Mouse (Mus musculus): ENCODE measurements around the gene Gpr146. TPM values are rescaled to one million over a fixed set of nuclear protein-coding genes. Genes with fewer than 3 reads are reported as not detected.

Gene Gpr146
- polyA plus RNA-seq, 1 experiment from 2014 or later: 24.1 TPM

DNA sequence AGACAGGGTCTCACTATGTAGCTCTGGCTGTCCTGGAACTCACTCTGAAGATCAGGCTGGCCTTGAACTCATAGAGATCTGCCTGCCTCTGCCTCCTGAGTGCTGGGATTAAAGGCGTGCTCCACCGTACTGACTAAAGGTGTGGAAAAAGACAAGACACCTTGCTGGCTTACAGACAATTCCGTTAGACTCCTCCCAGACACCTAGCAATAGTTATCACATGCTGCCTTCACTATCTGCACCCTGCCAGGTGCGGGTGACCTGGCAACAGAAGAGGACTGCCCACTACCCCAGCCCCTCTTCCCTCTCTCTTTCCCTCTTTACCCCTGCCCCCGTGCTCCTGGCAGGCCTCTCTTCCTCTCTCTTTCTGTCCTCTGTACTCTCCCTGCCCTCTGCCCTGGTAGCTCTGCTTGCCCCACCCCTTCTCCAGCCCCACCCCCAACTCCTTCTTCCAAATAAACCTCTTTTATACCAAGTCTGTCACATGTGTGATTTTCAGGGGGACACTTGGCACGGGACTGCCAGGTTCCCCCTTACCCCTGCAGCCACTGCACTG, 3.5 kb upstream of the Gpr146 start:
- no peaks in the 10 kb centered on the region for H3K36me3 ChIP-seq (ENCODE audit: control insufficient read depth, insufficient read depth)
- 53% methylated on average over 6 of the region's 6 CpGs for WGBS (ENCODE audit: insufficient replicate concordance)
- H3K27me3 ChIP-seq (ENCODE audit: control insufficient read depth, insufficient read depth, low read depth, low read length): no peaks in the 10 kb centered on the region
- no peak for ATAC-seq (ENCODE audit: low read depth)
- no peak overlapping the region for H3K4me3 ChIP-seq (ENCODE audit: low read depth, low read length)
- H3K4me2 ChIP-seq (ENCODE audit: low read depth, low read length): no peak overlapping the region
- H3K4me1 ChIP-seq (ENCODE audit: control insufficient read depth, low read depth, low read length): peaks cover 79% of the 10 kb centered on the region
- no peaks in the 10 kb centered on the region for H3K9me3 ChIP-seq (replicated peaks; ENCODE audit: control insufficient read depth, low read length)
- peak overlapping the region; percentile 46; the same call in 1 of the 2 replicates for H3K27ac ChIP-seq (ENCODE audit: low read length)
- H3K9ac ChIP-seq (ENCODE audit: low read depth, low read length): peak overlapping the region; percentile 24; the same call in 1 of the 2 replicates

DNA sequence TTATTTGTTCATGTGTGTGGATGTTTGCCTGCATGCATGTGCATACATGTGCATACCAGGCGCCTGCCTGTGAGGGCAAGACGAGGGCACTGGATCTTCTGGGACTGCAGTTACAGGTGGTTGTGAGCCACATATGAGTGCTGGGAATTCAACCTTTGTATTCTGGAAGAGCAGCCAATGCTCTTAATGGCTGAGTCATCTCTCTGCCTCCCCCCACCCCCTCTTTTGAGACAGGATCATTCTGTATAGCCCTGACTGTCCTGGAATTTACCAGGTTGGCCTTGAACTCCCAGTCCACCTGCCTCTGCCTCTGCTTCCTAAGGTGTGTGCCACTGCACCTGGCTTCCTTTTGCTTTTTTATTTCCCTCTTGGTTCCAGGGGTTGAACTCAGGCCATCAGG, 2.7 kb upstream of the Gpr146 start:
- 62% methylated on average over 2 of the region's 2 CpGs for WGBS (ENCODE audit: insufficient replicate concordance)
- no peaks in the 10 kb centered on the region for H3K27me3 ChIP-seq (ENCODE audit: control insufficient read depth, insufficient read depth, low read depth, low read length)
- no peaks in the 10 kb centered on the region for H3K36me3 ChIP-seq (ENCODE audit: control insufficient read depth, insufficient read depth)
- H3K9me3 ChIP-seq (replicated peaks; ENCODE audit: control insufficient read depth, low read length): no peaks in the 10 kb centered on the region
- H3K4me3 ChIP-seq (ENCODE audit: low read depth, low read length): no peak overlapping the region
- no peak overlapping the region for H3K4me2 ChIP-seq (ENCODE audit: low read depth, low read length)
- no peak for ATAC-seq (ENCODE audit: low read depth)
- H3K9ac ChIP-seq (ENCODE audit: low read depth, low read length): no peak overlapping the region
- H3K4me1 ChIP-seq (ENCODE audit: control insufficient read depth, low read depth, low read length): peaks cover 84% of the 10 kb centered on the region
- peak overlapping the region; percentile 39; the same call in 1 of the 2 replicates for H3K27ac ChIP-seq (ENCODE audit: low read length)

DNA sequence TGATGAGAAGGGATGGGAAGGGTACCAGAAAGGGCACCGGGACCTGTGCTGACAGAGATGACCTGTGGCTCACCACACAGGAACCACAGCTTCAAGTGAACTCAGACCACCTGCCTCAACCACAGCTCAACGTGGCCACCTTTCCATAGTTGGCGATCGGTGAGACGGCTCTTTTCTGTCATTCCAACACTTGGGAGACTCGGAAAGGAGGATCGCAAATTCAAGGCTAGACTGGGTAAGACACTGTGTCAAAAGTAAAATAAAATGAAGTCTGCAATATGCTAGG, 717 bp downstream of the Gpr146 start:
- no peak for ATAC-seq (ENCODE audit: low read depth)
- peaks cover 75% of the 10 kb centered on the region for H3K4me1 ChIP-seq (ENCODE audit: control insufficient read depth, low read depth, low read length)
- peak overlapping the region; percentile 100 for H3K27ac ChIP-seq (ENCODE audit: low read length)
- WGBS (ENCODE audit: insufficient replicate concordance): 60% methylated on average over 7 of the region's 7 CpGs
- H3K9me3 ChIP-seq (replicated peaks; ENCODE audit: control insufficient read depth, low read length): no peaks in the 10 kb centered on the region
- no peaks in the 10 kb centered on the region for H3K36me3 ChIP-seq (ENCODE audit: control insufficient read depth, insufficient read depth)
- H3K4me3 ChIP-seq (ENCODE audit: low read depth, low read length): no peak overlapping the region
- H3K9ac ChIP-seq (ENCODE audit: low read depth, low read length): peak overlapping the region; percentile 54
- no peaks in the 10 kb centered on the region for H3K27me3 ChIP-seq (ENCODE audit: control insufficient read depth, insufficient read depth, low read depth, low read length)
- H3K4me2 ChIP-seq (ENCODE audit: low read depth, low read length): peak overlapping the region; percentile 34; the same call in 1 of the 2 replicates

GRCm38 (mm10) chr5:139378986-139379629, 1.6 kb downstream of the Gpr146 start:
- Histone ChIP-seq H3K9ac (ENCODE audit: low read depth, low read length) (peak overlapping the region; percentile 95), H3K4me3 (ENCODE audit: low read depth, low read length) (peak overlapping the region; percentile 99), H3K4me1 (ENCODE audit: control insufficient read depth, low read depth, low read length) (peaks cover 77% of the 10 kb centered on the region), H3K36me3 (ENCODE audit: control insufficient read depth, insufficient read depth) (no peaks in the 10 kb centered on the region), H3K27me3 (ENCODE audit: control insufficient read depth, insufficient read depth, low read depth, low read length) (no peaks in the 10 kb centered on the region), H3K4me2 (ENCODE audit: low read depth, low read length) (peak overlapping the region; percentile 96), H3K27ac (ENCODE audit: low read length) (peak overlapping the region; percentile 100), H3K9me3 (replicated peaks; ENCODE audit: control insufficient read depth, low read length) (no peaks in the 10 kb centered on the region)
- no peak for ATAC-seq (ENCODE audit: low read depth)
- 16% methylated on average over 21 of the region's 21 CpGs for WGBS (ENCODE audit: insufficient replicate concordance)

- peak overlapping the region; percentile 100 for H3K27ac ChIP-seq (ENCODE audit: low read length)
- peak overlapping the region; percentile 99 for H3K4me3 ChIP-seq (ENCODE audit: low read depth, low read length)
- H3K9ac ChIP-seq (ENCODE audit: low read depth, low read length): peak overlapping the region; percentile 95
- no peaks in the 10 kb centered on the region for H3K27me3 ChIP-seq (ENCODE audit: control insufficient read depth, insufficient read depth, low read depth, low read length)
- peak; percentile 1; the same call in 1 of the 2 replicates for ATAC-seq (ENCODE audit: low read depth)
- no peaks in the 10 kb centered on the region for H3K36me3 ChIP-seq (ENCODE audit: control insufficient read depth, insufficient read depth)
- H3K4me2 ChIP-seq (ENCODE audit: low read depth, low read length): peak overlapping the region; percentile 96
- H3K4me1 ChIP-seq (ENCODE audit: control insufficient read depth, low read depth, low read length): peaks cover 77% of the 10 kb centered on the region
- WGBS (ENCODE audit: insufficient replicate concordance): 5% methylated on average over 8 of the region's 8 CpGs
- H3K9me3 ChIP-seq (replicated peaks; ENCODE audit: control insufficient read depth, low read length): no peaks in the 10 kb centered on the region
Measured at GRCm38 (mm10) chr5:139379771-139380384, 2.4 kb downstream of the Gpr146 start.

GRCm38 (mm10) chr5:139380385-139381248, 3.1 kb downstream of the Gpr146 start:
- H3K9ac ChIP-seq (ENCODE audit: low read depth, low read length): peak overlapping the region; percentile 95
- no peaks in the 10 kb centered on the region for H3K9me3 ChIP-seq (replicated peaks; ENCODE audit: control insufficient read depth, low read length)
- H3K4me2 ChIP-seq (ENCODE audit: low read depth, low read length): peak overlapping the region; percentile 96
- H3K27ac ChIP-seq (ENCODE audit: low read length): peak overlapping the region; percentile 100
- H3K36me3 ChIP-seq (ENCODE audit: control insufficient read depth, insufficient read depth): peaks cover 4% of the 10 kb centered on the region; the same call in 1 of the 2 replicates
- peak; percentile 79 for ATAC-seq (ENCODE audit: low read depth)
- H3K4me1 ChIP-seq (ENCODE audit: control insufficient read depth, low read depth, low read length): peaks cover 80% of the 10 kb centered on the region
- under 1% methylated on average over 72 of the region's 73 CpGs for WGBS (ENCODE audit: insufficient replicate concordance)
- peak overlapping the region; percentile 99 for H3K4me3 ChIP-seq (ENCODE audit: low read depth, low read length)
- no peaks in the 10 kb centered on the region for H3K27me3 ChIP-seq (ENCODE audit: control insufficient read depth, insufficient read depth, low read depth, low read length)

DNA sequence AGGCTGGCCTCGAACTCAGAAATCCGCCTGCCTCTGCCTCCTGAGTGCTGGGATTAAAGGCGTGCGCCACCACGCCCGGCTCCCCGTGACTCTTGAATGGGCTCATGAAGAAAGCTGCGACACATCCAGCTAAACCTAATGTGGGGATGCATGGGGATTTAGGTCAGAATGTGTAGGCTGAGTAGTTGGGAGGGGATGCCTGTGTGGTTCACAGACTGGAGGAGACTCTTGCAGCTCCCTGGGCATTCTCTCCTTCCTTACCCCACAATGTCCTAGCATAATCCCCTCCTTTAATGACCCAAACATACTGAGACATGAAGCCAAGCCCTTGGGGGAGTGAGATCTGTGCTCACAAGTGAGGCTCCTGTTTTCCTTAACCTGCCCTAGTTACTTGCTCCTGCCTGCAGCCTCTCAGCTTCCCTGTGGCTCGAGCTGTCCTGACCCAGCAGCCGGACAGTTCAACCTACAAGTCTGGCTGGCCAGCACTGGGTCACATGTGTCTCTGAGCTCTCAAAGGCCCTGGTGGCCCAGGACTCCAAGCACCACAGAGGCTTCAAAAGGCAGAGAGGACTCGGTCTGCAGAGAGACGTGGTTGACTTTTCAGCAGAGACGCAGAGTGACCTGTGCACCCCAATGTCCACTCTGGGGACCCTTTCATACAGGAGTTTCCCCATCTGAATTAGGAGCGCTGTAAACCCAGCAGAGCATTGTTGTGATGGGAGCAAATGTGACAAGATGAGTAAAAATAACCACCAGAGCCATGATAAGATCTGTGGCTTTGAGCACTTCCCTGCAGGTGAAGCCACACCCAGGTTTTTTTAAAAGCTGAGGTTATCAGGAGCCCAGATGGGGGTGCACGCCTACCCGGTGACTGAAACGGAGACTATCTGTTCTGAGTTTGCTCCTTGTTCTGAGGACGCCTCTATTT, 4.4 kb downstream of the Gpr146 start:
- Histone ChIP-seq H3K4me3 (ENCODE audit: low read depth, low read length) (peak overlapping the region; percentile 99), H3K9ac (ENCODE audit: low read depth, low read length) (peak overlapping the region; percentile 95)

DNA sequence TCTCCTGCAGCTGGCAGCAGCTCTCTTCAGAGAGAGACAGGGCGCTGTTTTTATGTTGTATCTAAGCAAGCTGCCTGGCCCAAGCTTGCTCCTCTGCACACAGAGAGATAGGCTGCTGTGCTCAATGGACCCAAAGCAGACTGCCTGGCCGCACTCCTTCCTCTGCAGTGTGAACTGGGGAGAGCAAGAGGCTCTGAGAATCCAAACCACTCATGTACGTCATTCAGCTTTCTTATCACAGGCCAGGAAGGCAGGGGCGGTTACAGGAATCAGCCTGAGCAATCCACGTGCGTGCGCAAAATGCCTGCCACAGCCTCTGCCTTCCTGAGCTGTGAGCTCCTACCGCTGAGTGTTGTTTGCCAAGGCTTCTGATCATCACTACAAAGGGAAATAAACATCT, 5.3 kb downstream of the Gpr146 start:
- Histone ChIP-seq H3K4me1 (ENCODE audit: control insufficient read depth, low read depth, low read length) (peaks cover 87% of the 10 kb centered on the region), H3K27me3 (ENCODE audit: control insufficient read depth, insufficient read depth, low read depth, low read length) (no peaks in the 10 kb centered on the region), H3K36me3 (ENCODE audit: control insufficient read depth, insufficient read depth) (peaks cover 7% of the 10 kb centered on the region), H3K4me2 (ENCODE audit: low read depth, low read length) (peak overlapping the region; percentile 96), H3K4me3 (ENCODE audit: low read depth, low read length) (peak overlapping the region; percentile 99), H3K27ac (ENCODE audit: low read length) (peak overlapping the region; percentile 100), H3K9me3 (replicated peaks; ENCODE audit: control insufficient read depth, low read length) (no peaks in the 10 kb centered on the region), H3K9ac (ENCODE audit: low read depth, low read length) (peak overlapping the region; percentile 95)
- peak; percentile 65 for ATAC-seq (ENCODE audit: low read depth)
- 11% methylated on average over 8 of the region's 8 CpGs for WGBS (ENCODE audit: insufficient replicate concordance)

More for the DNA sequence above, 4.4 kb downstream of the Gpr146 start:
- peaks cover 87% of the 10 kb centered on the region for H3K4me1 ChIP-seq (ENCODE audit: control insufficient read depth, low read depth, low read length)
- peak overlapping the region; percentile 96 for H3K4me2 ChIP-seq (ENCODE audit: low read depth, low read length)
- 28% methylated on average over 18 of the region's 18 CpGs for WGBS (ENCODE audit: insufficient replicate concordance)
- H3K27ac ChIP-seq (ENCODE audit: low read length): peak overlapping the region; percentile 100
- peak; percentile 56 for ATAC-seq (ENCODE audit: low read depth)
- no peaks in the 10 kb centered on the region for H3K9me3 ChIP-seq (replicated peaks; ENCODE audit: control insufficient read depth, low read length)
- H3K27me3 ChIP-seq (ENCODE audit: control insufficient read depth, insufficient read depth, low read depth, low read length): no peaks in the 10 kb centered on the region
- peaks cover 7% of the 10 kb centered on the region for H3K36me3 ChIP-seq (ENCODE audit: control insufficient read depth, insufficient read depth)
